Mouse (Mus musculus) large intestine, adult 2 months (tissue): ENCODE data around the gene Becn1. TPM values are rescaled to one million over a fixed set of nuclear protein-coding genes. Genes with fewer than 3 reads are reported as not detected.

Experiments
- DNase-seq: peaks from one replicate; pipeline ENCODE4 v3.0.0-alpha.2; 2012; ENCODE audit warnings: low read depth, low spot score
- WGBS: fragments of 180-500 bp; shearing (Covaris S2); methylation state at CpG from one replicate; pipeline ENCODE4 v1.1.7; 2018; 5-methylcytosine and 5-hydroxymethylcytosine counted together
- polyA plus RNA-seq: library from polyadenylated mRNA; depleted of rRNA; stranded (reverse); fragments of >200 nt; gene quantifications from 2 replicates; pipeline ENCODE4 v1.2.3, GENCODE M21; 2012

The Becn1 gene
- polyA plus RNA-seq, 1 experiment = 59.8 TPM

DNA sequence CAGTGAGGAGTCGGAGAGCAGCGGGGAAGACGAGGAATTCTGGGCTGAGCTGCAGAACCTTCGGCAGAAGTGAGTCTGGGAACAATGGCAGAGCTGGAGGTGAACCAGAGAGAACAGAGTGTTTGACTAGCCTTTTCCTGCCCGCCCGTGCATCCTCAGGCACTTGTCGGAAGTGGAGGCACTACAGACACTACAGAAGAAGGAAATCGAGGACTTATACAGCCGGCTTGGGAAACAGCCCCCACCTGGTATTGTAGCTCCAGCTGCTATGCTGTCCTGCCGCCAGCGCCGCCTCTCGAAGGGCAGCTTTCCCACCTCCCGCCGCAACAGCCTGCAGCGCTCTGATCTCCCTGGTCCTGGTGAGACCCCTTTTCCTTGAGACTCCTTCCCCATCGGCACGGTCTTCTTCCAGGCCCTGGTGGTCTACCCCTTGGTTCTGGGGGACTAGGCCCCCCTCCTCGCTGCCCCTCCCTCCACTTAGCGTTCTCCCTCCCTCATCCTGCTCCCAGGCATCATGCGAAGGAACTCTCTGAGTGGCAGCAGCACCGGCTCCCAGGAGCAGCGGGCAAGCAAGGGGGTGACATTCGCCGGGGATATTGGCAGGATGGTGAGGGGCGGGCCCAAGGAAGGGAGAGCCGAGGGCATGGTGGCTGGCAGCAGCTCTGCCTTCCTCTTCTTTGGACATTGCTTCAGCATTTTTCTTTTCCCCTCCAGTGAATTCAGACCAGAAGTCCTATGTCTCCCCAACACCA lies 25.6 kb downstream of the Becn1 start:
- 45% methylated on average over 27 of the region's 27 CpGs for WGBS
- DNase-seq = no peak

- 66% methylated on average over 4 of the region's 4 CpGs for WGBS
- DNase-seq = no peak
These were observed 26.8 kb downstream of the Becn1 start for GRCm38 (mm10) chr11:101275309-101275708.

DNA sequence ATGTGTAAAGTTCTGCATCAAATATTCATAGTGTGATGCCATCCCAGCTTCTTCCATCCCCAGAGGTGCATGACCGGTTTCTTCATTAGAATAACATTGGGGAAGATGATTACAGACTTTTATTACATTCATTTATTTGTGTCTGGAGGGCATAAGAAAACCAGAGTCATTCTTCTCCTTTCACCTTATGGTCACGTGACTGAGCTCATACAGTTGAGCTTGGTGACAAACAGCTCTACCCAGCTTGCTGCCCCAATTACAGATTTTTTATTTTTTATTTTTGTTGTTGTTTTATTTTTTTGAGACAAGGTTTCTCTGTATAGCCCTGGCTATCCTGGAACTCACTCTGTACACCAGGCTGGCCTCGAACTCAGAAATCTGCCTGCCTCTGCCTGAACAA lies 29.6 kb downstream of the Becn1 start:
- no peak for DNase-seq
- WGBS = 81% methylated on average over 3 of the region's 3 CpGs

DNA sequence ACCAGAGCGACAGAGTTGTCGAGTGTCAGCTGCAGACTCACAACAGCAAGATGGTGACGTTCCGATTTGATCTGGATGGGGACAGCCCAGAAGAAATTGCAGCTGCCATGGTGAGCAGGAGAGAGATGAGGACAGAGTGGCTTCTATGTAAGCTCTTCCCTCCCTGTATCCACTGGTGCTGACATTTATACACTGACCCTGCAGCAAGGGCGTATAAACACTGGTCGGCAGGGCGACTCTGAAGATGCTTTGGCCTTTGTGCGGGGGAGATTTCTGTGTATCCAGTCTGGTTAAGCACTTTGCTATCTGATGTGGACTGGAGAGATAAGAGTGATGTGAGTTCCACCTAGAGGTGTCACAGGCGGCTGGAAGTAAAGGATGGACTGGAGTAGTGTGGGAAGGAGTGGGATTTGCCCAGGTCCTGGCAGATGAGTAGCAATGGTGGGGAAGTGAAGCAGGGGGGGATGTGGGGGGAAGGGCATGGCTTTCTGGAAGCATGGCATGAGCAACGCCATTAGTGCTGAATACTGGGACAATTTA lies 32.4 kb downstream of the Becn1 start:
- DNase-seq = no peak
- 44% methylated on average over 10 of the region's 10 CpGs for WGBS

GRCm38 (mm10) chr11:101265906-101266305 lies 36.2 kb downstream of the Becn1 start:
- no peak for DNase-seq
- 72% methylated on average over 6 of the region's 6 CpGs for WGBS

GRCm38 (mm10) chr11:101264954-101265471 lies 37.1 kb downstream of the Becn1 start:
- DNase-seq = no peak
- WGBS = 67% methylated on average over 31 of the region's 31 CpGs

DNA sequence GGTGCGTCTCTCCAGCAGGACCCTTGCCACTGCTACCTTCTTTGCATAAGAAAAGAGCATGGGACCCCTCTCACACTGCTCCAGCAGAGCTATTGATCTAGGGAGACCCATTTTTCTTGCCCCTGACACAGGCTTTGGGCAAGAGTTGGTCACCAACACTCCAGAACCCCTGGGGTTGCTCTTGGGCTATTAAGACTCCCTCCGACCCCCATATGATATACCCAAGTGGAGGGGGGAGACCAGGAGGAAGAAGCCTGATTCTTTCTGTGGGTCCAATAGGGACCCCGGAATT lies 38.2 kb downstream of the Becn1 start:
- DNase-seq = no peak
- WGBS = 77% methylated on average over 3 of the region's 3 CpGs

GRCm38 (mm10) chr11:101263138-101263988 lies 38.7 kb downstream of the Becn1 start:
- 61% methylated on average over 32 of the region's 32 CpGs for WGBS
- DNase-seq = no peak

DNA sequence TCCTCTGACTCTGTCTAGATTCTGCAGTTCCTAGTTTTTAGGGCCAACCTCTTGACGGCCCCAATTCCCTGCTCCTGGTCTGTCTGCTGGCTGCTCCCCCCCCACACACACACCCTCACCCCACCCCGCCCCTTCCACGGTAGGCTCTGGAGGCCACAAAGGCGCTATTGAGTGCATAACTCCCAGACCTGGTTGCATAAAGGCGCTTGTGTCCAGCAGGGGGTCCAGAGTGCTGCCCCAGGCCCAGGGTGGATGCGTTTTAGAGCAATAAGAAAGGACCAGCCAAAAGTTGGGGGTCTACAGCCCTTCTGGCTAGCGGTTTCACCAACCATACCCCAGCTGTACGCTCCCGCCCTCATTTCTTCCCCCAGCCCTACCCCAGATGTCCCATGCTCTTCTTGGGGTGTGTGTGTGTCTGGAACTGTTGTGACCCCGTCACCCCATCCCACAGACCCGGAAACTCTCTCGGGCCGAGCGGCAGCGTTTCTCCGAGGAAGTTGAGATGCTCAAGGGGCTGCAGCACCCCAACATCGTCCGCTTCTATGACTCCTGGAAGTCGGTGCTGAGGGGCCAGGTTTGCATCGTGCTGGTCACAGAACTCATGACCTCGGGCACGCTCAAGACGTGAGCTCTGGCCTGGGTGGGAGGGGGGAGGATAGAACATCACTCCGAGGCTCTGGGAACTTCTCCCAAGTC lies 39.7 kb downstream of the Becn1 start:
- no peak for DNase-seq
- 8% methylated on average over 24 of the region's 24 CpGs for WGBS

DNA sequence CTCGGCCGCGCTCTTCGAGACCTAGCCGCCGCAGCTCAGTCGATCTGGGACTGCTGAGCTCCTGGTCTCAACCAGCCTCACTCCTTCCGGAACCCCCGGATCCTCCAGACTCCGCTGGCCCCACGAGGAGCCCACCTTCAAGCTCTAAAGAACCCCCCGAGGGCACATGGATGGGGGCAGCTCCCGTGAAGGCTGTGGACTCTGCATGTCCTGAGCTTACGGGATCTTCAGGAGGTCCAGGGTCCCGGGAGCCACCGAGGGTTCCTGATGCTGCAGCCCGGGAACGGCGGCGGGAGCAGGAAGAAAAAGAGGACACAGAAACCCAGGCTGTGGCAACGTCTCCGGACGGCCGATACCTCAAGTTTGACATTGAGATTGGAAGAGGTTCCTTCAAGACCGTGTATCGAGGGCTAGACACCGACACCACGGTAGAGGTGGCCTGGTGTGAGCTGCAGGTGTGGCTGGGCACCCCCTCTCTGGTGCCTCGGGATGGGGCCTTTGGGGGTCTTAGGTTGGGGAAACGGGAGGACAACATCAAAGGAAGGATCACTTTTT lies 41.2 kb downstream of the Becn1 start:
- WGBS = 1% methylated on average over 30 of the region's 30 CpGs
- DNase-seq = no peak

GRCm38 (mm10) chr11:101259948-101260825 lies 41.9 kb downstream of the Becn1 start, which contains the start of gene Wnk4:
Gene Wnk4, plus strand, starts transcription at chr11:101260567.
- WGBS = 1% methylated on average over 43 of the region's 43 CpGs

DNA sequence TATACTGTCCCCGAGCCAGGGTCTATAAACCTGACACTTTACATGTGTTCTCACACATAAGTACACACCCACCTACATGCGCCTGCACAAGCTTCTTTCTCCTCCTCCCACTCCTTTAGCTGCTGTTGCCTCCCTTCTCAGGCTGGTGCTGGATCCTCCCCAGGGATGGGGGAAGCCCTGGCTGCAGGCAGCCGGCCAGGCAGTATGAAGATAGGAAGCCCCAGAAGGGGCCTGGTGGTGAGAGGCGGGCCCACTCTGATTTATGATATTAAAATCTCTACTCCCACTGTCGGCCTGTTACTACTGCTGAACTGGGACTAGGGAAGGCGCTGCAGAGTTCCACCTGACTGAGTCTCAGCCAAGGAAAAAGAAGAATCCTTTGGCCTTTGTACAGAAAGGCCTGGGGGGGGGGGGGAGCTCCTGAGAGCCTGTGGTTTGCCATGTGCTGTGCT lies 42.8 kb downstream of the Becn1 start:
- no peak for DNase-seq
- 16% methylated on average over 6 of the region's 6 CpGs for WGBS

More at GRCm38 (mm10) chr11:101259948-101260825, 41.9 kb downstream of the Becn1 start, which contains the start of gene Wnk4:
- no peak for DNase-seq

- DNase-seq = no peak
- 87% methylated on average over 13 of the region's 13 CpGs for WGBS
These were observed 46.0 kb downstream of the Becn1 start for GRCm38 (mm10) chr11:101255826-101256775.

DNA sequence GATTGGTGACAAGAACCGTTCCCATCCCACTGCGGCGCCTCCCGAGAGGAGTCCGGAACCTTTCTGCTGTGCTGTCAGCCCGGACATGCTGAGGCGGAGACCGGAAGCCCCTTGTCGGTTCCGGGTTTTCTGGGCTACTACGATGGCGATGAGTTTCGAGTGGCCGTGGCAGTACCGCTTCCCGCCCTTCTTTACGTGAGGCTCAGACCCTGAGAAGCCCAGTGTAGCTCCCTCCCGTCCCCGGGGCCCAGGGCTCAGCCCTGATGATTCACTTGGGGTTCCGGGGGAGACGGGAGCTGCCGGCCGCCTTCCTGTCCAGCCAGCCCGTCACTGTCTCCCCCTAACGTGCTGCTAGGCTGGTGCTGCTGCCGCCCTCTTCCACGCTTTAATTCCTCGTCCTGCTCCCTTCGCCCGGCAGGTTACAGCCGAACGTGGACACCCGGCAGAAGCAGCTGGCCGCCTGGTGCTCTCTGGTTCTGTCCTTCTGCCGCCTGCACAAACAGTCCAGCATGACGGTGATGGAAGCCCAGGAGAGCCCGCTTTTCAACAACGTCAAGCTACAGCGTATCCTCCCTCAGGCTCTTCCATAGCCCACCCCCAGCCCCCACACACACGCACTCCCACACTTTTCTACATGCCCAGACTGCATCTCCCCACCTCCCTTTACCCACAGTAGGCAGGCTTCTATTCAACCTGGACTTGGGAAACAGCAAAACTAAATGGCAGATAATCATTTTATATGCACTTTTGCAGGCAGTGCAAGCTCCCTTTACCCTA lies 48.3 kb downstream of the Becn1 start, which contains the start of gene Vps25:
Vps25 (plus strand) TSS at position 95 of the 777 bp plus-strand sequence.
- DNase-seq = no peak

GRCm38 (mm10) chr11:101252941-101253340 lies 49.1 kb downstream of the Becn1 start:
- no peak for DNase-seq
- under 1% methylated on average over 7 of the region's 7 CpGs for WGBS

More for the DNA sequence above, 48.3 kb downstream of the Becn1 start, which contains the start of gene Vps25:
- under 1% methylated on average over 40 of the region's 40 CpGs for whole genome bisulfite sequencing

- no peak for DNase-seq
- 76% methylated on average over 2 of the region's 2 CpGs for WGBS
These were observed 51.1 kb downstream of the Becn1 start for GRCm38 (mm10) chr11:101251031-101251430.
